ENCODE assay signal across 11 mouse cellular contexts in genomic region chr9:56562440-56562839, GRCm38 (mm10).
"Had no signal": no experiment of that assay in that cellular context is flagged by ENCODE, and none has a peak within 500 bp of the region (broad histone marks: within the 10 kb centered on the region; RNA-seq: fewer than 3 reads in every experiment).

No protein-coding gene starts in this region.

- H3K9me3 ChIP-seq: limb, embryonic 12.5 days; liver, embryonic 13.5 days; midbrain, embryonic 12.5 days; stomach, embryonic 15.5 days had no signal

- H3K4me3 ChIP-seq: layer of hippocampus, adult 2 months; limb, embryonic 12.5 days; liver, embryonic 13.5 days; midbrain, embryonic 12.5 days; stomach, embryonic 15.5 days had no signal

- H3K4me2 ChIP-seq: limb, embryonic 12.5 days; liver, embryonic 13.5 days; midbrain, embryonic 12.5 days; stomach, embryonic 15.5 days had no signal

- H3K9ac ChIP-seq: limb, embryonic 12.5 days; liver, embryonic 13.5 days; midbrain, embryonic 12.5 days; stomach, embryonic 15.5 days had no signal

- DNase-seq: kidney, adult 9 months; kidney, postnatal 36 days; liver; liver, embryonic 13.5 days; lung, adult 18-20 months; thymus, postnatal 4 days had no signal

- H3K27ac ChIP-seq: kidney, postnatal 0 days; layer of hippocampus, adult 2 months; limb, embryonic 12.5 days; liver, embryonic 13.5 days; midbrain, embryonic 12.5 days; stomach, embryonic 15.5 days had no signal

- H3K36me3 ChIP-seq: limb, embryonic 12.5 days; liver, embryonic 13.5 days; midbrain, embryonic 12.5 days; stomach, embryonic 15.5 days had no signal

- H3K4me1 ChIP-seq: liver, embryonic 13.5 days had no signal

- H3K27me3 ChIP-seq: liver, embryonic 13.5 days; stomach, embryonic 15.5 days had no signal
